Mouse (Mus musculus) ES-Bruce4 (cell line): Measurements from ENCODE around the gene Stim2.

Experiments
- CTCF ChIP-seq: IDR thresholded peaks from one replicate; pipeline ENCODE4 v1.8.1; 2011; ENCODE audit warnings: low read depth, low read length
- EP300 ChIP-seq: IDR thresholded peaks from 2 replicates; pipeline ENCODE4 v1.6.1; 2011; ENCODE audit warnings: low read depth, low read length; ENCODE audit not compliant: insufficient read depth
- POLR2A ChIP-seq: IDR thresholded peaks from one replicate; pipeline ENCODE4 v1.8.1; 2011; ENCODE audit warnings: low read length; ENCODE audit not compliant: insufficient read depth

- no peak for TF ChIP-seq CTCF
- TF ChIP-seq POLR2A, result no peak
- TF ChIP-seq EP300, result no peak
These were observed 120.3 kb downstream of the Stim2 start for GRCm38 (mm10) chr5:54118410-54119212.
